Mouse (Mus musculus) intestine, embryonic 14.5 days (tissue): ENCODE data around the gene Gcn1l1. TPM values are rescaled to one million over a fixed set of nuclear protein-coding genes. Genes with fewer than 3 reads are reported as not detected.

Experiments used
- ATAC-seq: fragments of 200-750 bp; cut with Nextera tagmentation; replicated peaks from 2 replicates; pipeline ENCODE4 v1.8.0; 2017; ENCODE audit warnings: low read depth, moderate number of reproducible peaks, moderate TSS enrichment, moderate library complexity; ENCODE audit not compliant: low FRiP score, low TSS enrichment
- DNase-seq: peaks from one replicate; pipeline ENCODE4 v3.0.0-alpha.2; 2018; ENCODE audit warnings: low spot score
- H3K27ac ChIP-seq: fragments of 300-500 bp; sonication (generic); 2 replicates; pipeline ENCODE4 v1.5.1; 2014; ENCODE audit warnings: low read depth, mild to moderate bottlenecking, control low read depth
- H3K27me3 ChIP-seq: fragments of 300-500 bp; sonication (generic); replicated peaks from 2 replicates; pipeline ENCODE4 v1.6.1; 2014; ENCODE audit warnings: low read length, control low read depth; ENCODE audit not compliant: control insufficient read depth, insufficient read depth
- H3K36me3 ChIP-seq: fragments of 300-500 bp; sonication (generic); 2 replicates; pipeline ENCODE4 v1.6.1; 2014; ENCODE audit warnings: low read length, control low read depth; ENCODE audit not compliant: control insufficient read depth, insufficient read depth
- H3K4me1 ChIP-seq: fragments of 300-500 bp; sonication (generic); replicated peaks from 2 replicates; pipeline ENCODE4 v1.6.1; 2014; ENCODE audit warnings: low read length, control low read depth, mixed read lengths; ENCODE audit not compliant: control insufficient read depth, insufficient read depth
- H3K4me2 ChIP-seq: fragments of 300-500 bp; sonication (generic); 2 replicates; pipeline ENCODE4 v1.6.1; 2014; ENCODE audit warnings: low read length
- H3K4me3 ChIP-seq: fragments of 300-500 bp; sonication (generic); 2 replicates; pipeline ENCODE4 v1.5.1; 2014; ENCODE audit warnings: low read depth, low read length, control low read depth, mixed read lengths
- H3K9ac ChIP-seq: fragments of 300-500 bp; sonication (generic); 2 replicates; pipeline ENCODE4 v1.6.1; 2014; ENCODE audit warnings: mild to moderate bottlenecking, low read length
- H3K9me3 ChIP-seq: fragments of 300-500 bp; sonication (generic); 2 replicates; pipeline ENCODE4 v1.6.1; 2016; ENCODE audit warnings: low read length, control low read depth; ENCODE audit not compliant: control insufficient read depth
- WGBS: fragments of 180-500 bp; shearing (Covaris S2); extraction: QIAGEN DNeasy Blood & Tissue Kit; methylation state at CpG from one replicate; pipeline ENCODE4 v1.1.7; 2014; 5-methylcytosine and 5-hydroxymethylcytosine counted together
- polyA plus RNA-seq: library from polyadenylated mRNA; unstranded; fragments of >200 nt; fragmentation: Nextera tagmentation; extraction: Ambion mirVana; gene quantifications from 2 replicates; pipeline ENCODE4 v1.2.1, GENCODE M21; 2014

Gcn1l1 gene
- polyA plus RNA-seq, 1 experiment from 2014 or later: 44.8 TPM

DNA sequence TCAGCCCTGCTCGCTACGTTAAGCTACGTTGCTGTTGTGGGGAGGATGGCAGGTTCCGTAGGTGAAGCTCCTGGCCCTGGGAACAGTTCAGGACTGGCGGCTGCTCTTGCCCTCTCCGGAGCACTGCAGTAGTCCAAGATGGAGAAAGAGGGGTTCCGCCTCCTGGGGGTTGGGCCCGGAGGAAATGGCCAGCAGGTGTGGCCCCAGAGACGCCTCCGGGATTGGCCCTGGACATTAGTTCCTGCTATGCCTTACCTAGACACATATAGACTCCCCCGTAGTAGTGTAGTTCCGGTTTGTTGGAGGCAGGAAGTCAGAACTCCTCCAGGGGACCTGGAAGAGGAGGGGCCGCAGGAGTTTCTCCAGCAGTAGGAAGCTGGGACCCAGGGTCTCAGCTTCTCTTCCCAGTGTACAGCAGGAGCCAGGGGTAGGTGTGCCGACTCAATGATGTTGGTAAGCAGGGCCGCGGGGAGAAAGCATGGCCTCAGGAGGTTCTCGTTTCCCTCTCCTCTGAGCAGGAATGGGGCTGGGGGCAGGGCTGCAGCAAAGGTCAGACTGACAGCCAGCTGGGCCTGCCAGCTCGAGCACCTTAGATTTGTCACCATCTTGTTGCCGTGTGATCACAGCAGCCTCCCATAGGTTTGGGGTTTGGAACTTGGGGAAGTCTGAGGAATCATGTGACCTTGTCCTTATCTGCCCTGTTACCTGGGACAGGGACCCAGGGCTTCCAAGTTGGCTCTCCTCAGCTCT, 22.2 kb upstream of the Gcn1l1 start:
- peaks cover 31% of the 10 kb centered on the region for H3K36me3 ChIP-seq
- no peaks in the 10 kb centered on the region for H3K9me3 ChIP-seq
- peak overlapping the region; percentile 10 for H3K4me3 ChIP-seq
- peak overlapping the region; percentile 34 for H3K4me2 ChIP-seq
- H3K27me3 ChIP-seq: no peaks in the 10 kb centered on the region
- DNase-seq (no peak), ATAC-seq (peak; percentile 36; the same call in 1 of the 2 replicates)
- peaks cover 34% of the 10 kb centered on the region for H3K4me1 ChIP-seq
- H3K9ac ChIP-seq: peak overlapping the region; percentile 29; the same call in 1 of the 2 replicates
- peak overlapping the region; percentile 77 for H3K27ac ChIP-seq
- WGBS: 41% methylated on average over 19 of the region's 19 CpGs

DNA sequence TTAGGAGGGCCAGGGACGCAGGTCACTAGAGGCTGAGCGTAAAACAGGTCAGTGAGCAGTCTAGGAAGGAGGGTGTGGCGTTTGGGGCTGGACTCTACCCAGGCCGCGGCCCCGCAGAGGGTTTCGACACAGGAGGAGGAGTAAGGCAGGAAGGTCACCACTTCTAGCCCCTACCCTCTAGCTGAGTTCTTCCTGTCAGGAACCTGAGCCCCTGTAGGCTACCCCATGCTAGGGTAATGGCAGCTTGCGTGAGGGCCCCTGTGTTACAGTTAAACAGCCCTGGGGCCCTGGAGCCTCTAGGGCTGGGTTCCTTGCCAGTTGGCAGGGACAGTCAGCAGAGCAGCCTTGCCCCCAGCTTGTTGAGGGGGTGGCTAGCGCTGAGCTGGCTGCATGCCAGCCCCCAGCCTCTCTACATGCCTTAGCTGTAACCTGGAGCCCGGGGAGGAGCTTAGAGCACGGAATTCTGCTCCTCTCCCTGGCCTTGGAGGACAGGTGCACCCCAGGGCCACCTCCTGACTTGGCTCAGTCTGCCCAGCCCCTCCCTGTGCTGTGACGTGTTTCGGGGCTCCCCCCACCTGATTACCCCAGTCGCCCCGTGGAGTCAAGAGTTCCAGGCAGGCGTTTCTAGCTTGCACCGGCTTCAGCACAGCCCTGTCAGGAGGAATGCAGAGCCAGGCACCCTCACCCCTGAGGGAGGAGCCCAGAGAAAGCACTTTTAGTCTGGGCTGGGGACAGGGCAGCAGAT, 21.4 kb upstream of the Gcn1l1 start:
- ATAC-seq: peak; percentile 50
- Histone ChIP-seq H3K4me3 (peak overlapping the region; percentile 10; the same call in 1 of the 2 replicates), H3K9me3 (no peaks in the 10 kb centered on the region), H3K27me3 (no peaks in the 10 kb centered on the region), H3K4me2 (peak overlapping the region; percentile 34), H3K36me3 (peaks cover 40% of the 10 kb centered on the region), H3K27ac (peak overlapping the region; percentile 77), H3K9ac (peak overlapping the region; percentile 29; the same call in 1 of the 2 replicates), H3K4me1 (peaks cover 26% of the 10 kb centered on the region)
- WGBS: 43% methylated on average over 17 of the region's 17 CpGs
- DNase-seq: no peak

DNA sequence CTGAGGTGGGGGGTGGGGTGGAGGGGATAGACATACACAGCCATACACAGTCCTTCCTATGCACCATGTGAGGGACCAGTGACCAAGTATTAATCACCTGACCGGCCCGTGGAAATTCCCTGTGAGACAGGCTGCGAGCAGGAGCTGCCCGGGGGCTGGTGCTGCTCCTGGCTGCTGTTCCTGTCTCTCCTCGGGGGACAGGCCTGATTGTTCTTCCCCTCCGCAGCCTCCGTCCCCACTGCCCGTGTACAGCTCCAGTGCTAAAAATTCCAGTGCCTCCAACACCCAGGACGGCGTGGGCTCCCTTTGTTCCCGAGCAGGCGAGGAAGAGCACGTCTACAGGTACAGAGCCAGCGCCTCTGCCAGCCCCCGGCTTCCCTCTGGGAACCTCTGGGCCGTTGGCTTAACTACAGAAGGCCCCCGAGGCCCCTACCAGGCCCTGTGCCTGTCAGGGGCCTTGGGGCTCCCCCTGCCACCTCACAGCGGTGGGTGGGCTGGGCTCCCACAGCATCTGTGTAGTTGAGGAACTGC, 20.3 kb upstream of the Gcn1l1 start:
- peaks cover 50% of the 10 kb centered on the region for H3K36me3 ChIP-seq
- H3K9ac ChIP-seq: no peak overlapping the region
- H3K4me1 ChIP-seq: peaks cover 23% of the 10 kb centered on the region
- DNase-seq: no peak
- 51% methylated on average over 18 of the region's 18 CpGs for WGBS
- H3K4me3 ChIP-seq: no peak overlapping the region
- no peak for ATAC-seq
- no peaks in the 10 kb centered on the region for H3K27me3 ChIP-seq
- H3K9me3 ChIP-seq: no peaks in the 10 kb centered on the region
- no peak overlapping the region for H3K4me2 ChIP-seq
- H3K27ac ChIP-seq: 0 out of 2 replicates have a peak overlapping the region, but pooled peaks have one; percentile 11

DNA sequence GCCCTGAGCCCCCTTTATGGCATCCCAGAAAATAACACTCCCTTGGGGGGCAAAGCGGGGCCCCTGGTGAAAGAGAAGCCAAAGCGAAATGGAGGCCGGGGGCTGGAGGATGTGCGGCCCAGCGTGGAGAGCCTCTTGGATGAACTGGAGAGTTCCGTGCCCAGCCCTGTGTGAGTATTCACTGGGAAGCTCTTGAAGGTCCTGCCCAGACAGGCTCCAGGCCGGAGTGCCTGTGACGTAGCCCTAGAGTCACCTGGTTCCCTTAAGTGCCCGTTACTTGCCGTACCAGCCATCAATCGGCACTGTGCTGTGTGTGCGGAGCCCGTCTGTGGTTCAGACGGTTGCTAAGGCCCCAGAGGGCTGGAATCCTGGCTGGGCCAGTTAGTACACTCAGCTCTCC, 19.4 kb upstream of the Gcn1l1 start:
- DNase-seq (no peak), ATAC-seq (no peak)
- peaks cover 51% of the 10 kb centered on the region for H3K36me3 ChIP-seq
- no peak overlapping the region for H3K9ac ChIP-seq
- H3K27me3 ChIP-seq: no peaks in the 10 kb centered on the region
- 92% methylated on average over 14 of the region's 14 CpGs for WGBS
- H3K27ac ChIP-seq: no peak overlapping the region
- no peaks in the 10 kb centered on the region for H3K9me3 ChIP-seq
- H3K4me2 ChIP-seq: no peak overlapping the region
- no peak overlapping the region for H3K4me3 ChIP-seq
- H3K4me1 ChIP-seq: peaks cover 23% of the 10 kb centered on the region

DNA sequence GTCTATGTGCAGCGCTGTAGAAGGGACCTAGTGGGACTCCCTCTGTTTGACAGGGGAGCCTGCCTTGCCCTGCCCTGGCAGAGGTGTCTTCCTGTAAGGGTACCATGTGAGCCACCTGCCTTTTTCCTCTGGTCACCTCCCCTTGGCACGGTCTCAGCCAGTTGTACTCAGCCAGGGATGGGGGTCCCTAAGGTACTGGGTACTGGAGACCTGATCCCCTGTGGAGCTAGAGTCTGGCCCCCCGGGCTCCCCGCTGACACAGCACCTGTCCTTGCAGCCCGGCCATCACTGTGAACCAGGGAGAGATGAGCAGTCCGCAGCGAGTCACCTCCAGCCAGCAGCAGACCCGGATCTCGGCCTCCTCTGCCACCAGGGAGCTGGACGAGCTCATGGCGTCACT, 18.5 kb upstream of the Gcn1l1 start:
- WGBS: 79% methylated on average over 11 of the region's 11 CpGs
- Histone ChIP-seq H3K27ac (no peak overlapping the region), H3K9me3 (no peaks in the 10 kb centered on the region), H3K4me3 (no peak overlapping the region), H3K36me3 (peaks cover 54% of the 10 kb centered on the region), H3K9ac (no peak overlapping the region), H3K27me3 (no peaks in the 10 kb centered on the region), H3K4me2 (no peak overlapping the region), H3K4me1 (peaks cover 23% of the 10 kb centered on the region)
- DNase-seq (no peak), ATAC-seq (no peak)

DNA sequence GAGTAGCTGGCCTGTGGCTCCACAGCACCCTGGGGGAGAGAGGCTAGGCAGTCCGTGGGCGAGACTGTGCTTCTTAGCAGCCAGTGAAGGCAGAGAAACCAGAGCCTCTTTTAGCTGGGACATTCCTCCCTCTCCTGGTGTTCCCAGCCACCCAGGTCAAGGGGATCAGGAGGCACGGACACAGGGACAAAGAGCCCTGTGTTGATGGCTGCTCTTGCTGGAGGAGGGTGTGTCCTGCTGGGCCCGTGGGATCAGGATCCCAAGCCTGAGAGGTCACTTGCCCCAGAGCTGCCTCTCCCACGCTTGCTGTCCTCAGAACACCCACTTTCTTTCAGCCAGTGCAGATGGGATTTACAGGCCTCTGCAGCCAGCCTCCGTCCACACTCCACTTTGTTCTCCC, 18.0 kb upstream of the Gcn1l1 start:
- no peaks in the 10 kb centered on the region for H3K27me3 ChIP-seq
- no peak overlapping the region for H3K4me3 ChIP-seq
- no peak overlapping the region for H3K27ac ChIP-seq
- DNase-seq: no peak
- no peaks in the 10 kb centered on the region for H3K9me3 ChIP-seq
- H3K36me3 ChIP-seq: peaks cover 58% of the 10 kb centered on the region
- WGBS: 49% methylated on average over 6 of the region's 6 CpGs
- no peak overlapping the region for H3K9ac ChIP-seq
- no peak overlapping the region for H3K4me2 ChIP-seq
- no peak for ATAC-seq
- peaks cover 23% of the 10 kb centered on the region for H3K4me1 ChIP-seq

DNA sequence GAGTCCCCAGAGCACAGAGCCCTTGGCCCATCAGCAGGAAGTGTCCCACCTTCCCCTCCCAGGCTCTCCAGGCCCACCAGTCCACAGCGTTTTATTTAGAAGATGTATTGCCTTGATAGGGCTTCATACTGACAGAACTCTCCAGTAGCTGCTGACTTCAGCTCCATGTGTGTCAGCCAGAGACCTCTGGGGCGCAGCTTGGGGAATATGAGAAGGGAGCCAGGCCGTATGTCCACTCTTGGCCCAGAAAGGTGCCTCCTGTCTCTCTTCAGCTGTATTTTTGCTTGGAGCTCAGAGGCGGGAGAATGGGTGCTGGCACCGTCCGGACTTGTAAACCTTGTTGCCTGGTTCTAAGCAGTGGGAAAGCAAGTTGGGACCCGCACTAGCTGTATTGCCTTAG, 17.6 kb upstream of the Gcn1l1 start:
- DNase-seq (no peak), ATAC-seq (no peak)
- H3K9ac ChIP-seq: no peak overlapping the region
- peaks cover 20% of the 10 kb centered on the region for H3K4me1 ChIP-seq
- peaks cover 62% of the 10 kb centered on the region for H3K36me3 ChIP-seq
- no peak overlapping the region for H3K27ac ChIP-seq
- 81% methylated on average over 7 of the region's 7 CpGs for WGBS
- no peak overlapping the region for H3K4me2 ChIP-seq
- no peaks in the 10 kb centered on the region for H3K27me3 ChIP-seq
- H3K4me3 ChIP-seq: no peak overlapping the region
- no peaks in the 10 kb centered on the region for H3K9me3 ChIP-seq

DNA sequence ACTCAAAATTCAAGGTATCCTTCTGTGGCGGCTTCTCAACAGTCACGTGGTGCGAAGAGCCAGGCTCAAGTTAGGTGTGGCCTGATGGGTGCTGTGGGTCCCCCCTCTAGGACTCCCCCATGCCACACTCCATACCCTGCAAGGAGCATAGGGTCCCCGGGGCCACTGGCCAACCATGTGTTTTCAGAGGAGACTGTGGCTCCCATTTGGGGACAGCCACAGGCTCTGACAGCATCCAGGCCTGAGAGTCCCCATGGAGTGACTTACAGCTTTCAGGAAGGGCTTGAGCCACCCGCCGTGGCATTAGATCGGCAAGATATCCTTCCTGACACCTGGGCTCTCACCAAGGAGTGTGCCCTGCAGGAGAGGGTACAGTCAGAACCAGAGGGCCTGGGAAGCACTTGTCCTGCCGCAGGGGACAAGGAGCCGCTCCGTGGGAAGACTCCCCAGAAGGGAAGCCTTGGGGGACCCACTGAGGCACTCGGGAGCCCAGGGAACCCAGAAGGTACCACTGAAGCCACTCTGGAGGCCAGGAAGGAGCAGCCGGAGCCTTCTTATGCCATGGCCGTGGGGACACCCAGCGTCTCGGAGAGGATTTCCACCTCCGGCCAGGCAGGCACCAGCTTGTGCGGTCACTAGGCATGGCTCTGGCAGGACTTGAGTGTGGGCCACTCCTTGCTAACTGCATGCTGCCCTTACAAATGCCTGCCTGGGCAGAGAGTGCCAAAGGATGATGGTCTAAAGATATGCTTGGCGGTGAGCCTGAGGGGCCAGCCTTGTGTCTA, 16.4 kb upstream of the Gcn1l1 start:
- 91% methylated on average over 18 of the region's 18 CpGs for WGBS
- no peak for DNase-seq
- H3K9me3 ChIP-seq: no peaks in the 10 kb centered on the region
- H3K27me3 ChIP-seq: no peaks in the 10 kb centered on the region
- no peak for ATAC-seq
- no peak overlapping the region for H3K4me3 ChIP-seq
- peaks cover 74% of the 10 kb centered on the region for H3K36me3 ChIP-seq
- no peak overlapping the region for H3K27ac ChIP-seq
- peaks cover 8% of the 10 kb centered on the region for H3K4me1 ChIP-seq
- H3K9ac ChIP-seq: no peak overlapping the region
- H3K4me2 ChIP-seq: no peak overlapping the region
